Mouse (Mus musculus) heart, adult 2 months (tissue): Measurements from ENCODE around the gene Tap1.

Experiments used
- CTCF ChIP-seq: fragments of 200-600 bp; IDR thresholded peaks from 2 replicates; pipeline ENCODE4 v1.8.1; 2022; ENCODE audit warnings: antibody characterized with exemption, mild to moderate bottlenecking, moderate library complexity
- POLR2A ChIP-seq: fragments of 200-500 bp; IDR thresholded peaks from 2 replicates; pipeline ENCODE4 v1.6.1; 2011; ENCODE audit warnings: mild to moderate bottlenecking, low read depth, low read length, control low read depth; ENCODE audit not compliant: insufficient read depth

DNA sequence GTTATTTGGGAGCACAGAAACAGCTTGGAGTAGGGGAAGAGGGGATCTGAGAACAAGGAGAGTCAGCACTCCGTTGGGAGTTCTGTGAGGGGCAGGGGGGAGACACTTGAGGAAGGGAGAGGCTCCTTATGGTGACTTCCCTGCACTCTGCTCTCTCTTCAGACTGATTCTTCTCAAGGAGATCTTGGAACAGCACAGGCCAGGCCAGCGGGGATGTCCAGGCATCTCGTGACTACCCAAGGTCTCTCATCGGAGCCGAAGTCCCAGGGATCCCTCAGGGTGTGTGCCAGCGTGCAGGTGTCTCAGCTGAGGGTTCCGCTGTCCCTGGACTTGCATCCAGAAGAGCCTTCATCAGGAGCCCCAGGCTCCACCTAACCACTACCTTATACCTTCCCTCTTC lies 48.7 kb upstream of the Tap1 start:
- TF ChIP-seq CTCF (no peak), POLR2A (no peak)
